Mouse (Mus musculus) neutrophil, adult 65 days (primary cell): ENCODE data around the gene 4930572O03Rik. TPM values are rescaled to one million over a fixed set of nuclear protein-coding genes. Genes with fewer than 3 reads are reported as not detected.

ENCODE experiments used
- total RNA-seq: library from RNA; stranded (reverse); gene quantifications from 2 replicates; pipeline ENCODE4 v1.2.4, GENCODE M21; 2023

4930572O03Rik gene
- not detected in 2 replicates for total RNA-seq

DNA sequence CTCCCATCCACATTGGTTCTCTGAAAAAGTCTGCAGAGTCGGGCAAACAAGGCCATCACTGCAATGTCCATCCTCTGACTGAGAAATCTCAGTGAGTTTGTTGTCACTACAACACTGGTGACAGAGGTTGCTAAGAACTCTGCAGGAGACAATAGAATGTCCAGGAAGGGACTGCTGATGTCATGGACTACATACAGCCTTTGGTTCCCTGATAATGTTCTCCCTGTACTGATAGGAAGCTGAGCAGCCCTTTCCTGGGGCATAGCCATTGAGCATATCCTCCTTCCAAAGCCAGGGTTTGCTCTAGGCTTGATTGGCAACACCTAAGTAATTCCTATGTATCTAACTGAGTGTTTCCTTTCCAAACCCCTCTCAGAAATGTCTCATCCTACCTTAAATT is at the start of gene 4930572O03Rik:
Gene 4930572O03Rik, minus strand, starts transcription at position 101 of the 400 bp plus-strand sequence.

DNA sequence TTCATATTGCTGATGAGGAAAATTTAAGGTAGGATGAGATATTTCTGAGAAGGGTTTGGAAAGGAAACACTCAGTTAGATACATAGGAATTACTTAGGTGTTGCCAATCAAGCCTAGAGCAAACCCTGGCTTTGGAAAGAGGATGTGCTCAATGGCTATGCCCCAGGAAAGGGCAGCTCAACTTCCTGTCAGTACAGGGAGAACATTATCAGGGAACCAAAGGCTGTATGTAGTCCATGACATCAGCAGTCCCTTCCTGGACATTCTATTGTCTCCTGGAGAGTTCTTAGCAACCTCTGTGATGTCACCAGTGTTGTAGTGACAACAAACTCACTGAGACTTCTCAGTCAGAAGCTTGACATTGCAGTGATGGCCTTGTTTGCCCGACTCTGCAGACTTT is 38.1 kb downstream of the 4930572O03Rik start, which contains the start of gene Speer4d:
Gene Speer4d, plus strand, starts transcription at position 301 of the 400 bp plus-strand sequence.

Other genes starting within 250 kb of the 4930572O03Rik start
- not detected in 2 replicates for gene Gm21149, start 180.5 kb downstream of the 4930572O03Rik start, total RNA-seq
- not detected in 2 replicates for gene Gm21190, start 127.8 kb downstream of the 4930572O03Rik start, total RNA-seq
- not detected in 2 replicates for gene Gm21083, start 79.7 kb downstream of the 4930572O03Rik start, total RNA-seq
- not detected in 2 replicates for gene Speer4d, start 38.0 kb downstream of the 4930572O03Rik start, total RNA-seq
- gene Speer4c, start 57.2 kb upstream of the 4930572O03Rik start, total RNA-seq: not detected in 2 replicates